Mouse (Mus musculus) midbrain, embryonic 14.5 days (tissue): ENCODE results near the gene Orm3. TPM values are rescaled to one million over a fixed set of nuclear protein-coding genes. Genes with fewer than 3 reads are reported as not detected.

Experiments
- ATAC-seq: fragments of 200-750 bp; cut with Nextera tagmentation; 2 replicates; pipeline ENCODE4 v1.8.0; 2017; ENCODE audit warnings: moderate number of reproducible peaks, moderate library complexity; ENCODE audit not compliant: low FRiP score, low TSS enrichment
- DNase-seq: peaks from one replicate; pipeline ENCODE4 v3.0.0-alpha.2; 2015
- H3K27ac ChIP-seq: fragments of 300-500 bp; sonication (generic); replicated peaks from 2 replicates; pipeline ENCODE4 v1.5.1; 2014; ENCODE audit warnings: mild to moderate bottlenecking, low read depth, low read length, moderate library complexity
- H3K27me3 ChIP-seq: fragments of 300-500 bp; sonication (generic); 2 replicates; pipeline ENCODE4 v1.6.1; 2014; ENCODE audit warnings: low read length, control low read depth, mixed read lengths; ENCODE audit not compliant: control insufficient read depth, insufficient read depth
- H3K36me3 ChIP-seq: fragments of 300-500 bp; sonication (generic); 2 replicates; pipeline ENCODE4 v1.6.1; 2014; ENCODE audit warnings: low read length, control low read depth; ENCODE audit not compliant: control insufficient read depth, insufficient read depth
- H3K4me1 ChIP-seq: fragments of 300-500 bp; sonication (generic); 2 replicates; pipeline ENCODE4 v1.6.1; 2014; ENCODE audit warnings: mild to moderate bottlenecking, antibody characterized with exemption, low read length, control low read depth; ENCODE audit not compliant: control insufficient read depth, insufficient read depth
- H3K4me2 ChIP-seq: fragments of 300-500 bp; sonication (generic); 2 replicates; pipeline ENCODE4 v1.6.1; 2014; ENCODE audit warnings: mild to moderate bottlenecking, low read length, moderate library complexity
- H3K4me3 ChIP-seq: fragments of 300-500 bp; sonication (generic); replicated peaks from 2 replicates; pipeline ENCODE4 v1.5.1; 2014; ENCODE audit warnings: low read depth, low read length
- H3K9ac ChIP-seq: fragments of 300-500 bp; sonication (generic); replicated peaks from 2 replicates; pipeline ENCODE4 v1.6.1; 2014; ENCODE audit warnings: mild to moderate bottlenecking, low read length, moderate library complexity
- H3K9me3 ChIP-seq: fragments of 300-500 bp; sonication (generic); 2 replicates; pipeline ENCODE4 v1.6.1; 2016; ENCODE audit warnings: low read length, control low read depth, mixed read lengths; ENCODE audit not compliant: control insufficient read depth
- WGBS: fragments of 180-500 bp; shearing (Covaris S2); extraction: QIAGEN DNeasy Blood & Tissue Kit; methylation state at CpG from one replicate; pipeline ENCODE4 v1.1.7; 2014; 5-methylcytosine and 5-hydroxymethylcytosine counted together
- polyA plus RNA-seq: library from polyadenylated mRNA; unstranded; fragments of >200 nt; fragmentation: Nextera tagmentation; extraction: Ambion mirVana; gene quantifications from 2 replicates; pipeline ENCODE4 v1.2.1, GENCODE M21; 2014

Gene Orm3
- polyA plus RNA-seq, 1 experiment from 2014 or later = not detected

DNA sequence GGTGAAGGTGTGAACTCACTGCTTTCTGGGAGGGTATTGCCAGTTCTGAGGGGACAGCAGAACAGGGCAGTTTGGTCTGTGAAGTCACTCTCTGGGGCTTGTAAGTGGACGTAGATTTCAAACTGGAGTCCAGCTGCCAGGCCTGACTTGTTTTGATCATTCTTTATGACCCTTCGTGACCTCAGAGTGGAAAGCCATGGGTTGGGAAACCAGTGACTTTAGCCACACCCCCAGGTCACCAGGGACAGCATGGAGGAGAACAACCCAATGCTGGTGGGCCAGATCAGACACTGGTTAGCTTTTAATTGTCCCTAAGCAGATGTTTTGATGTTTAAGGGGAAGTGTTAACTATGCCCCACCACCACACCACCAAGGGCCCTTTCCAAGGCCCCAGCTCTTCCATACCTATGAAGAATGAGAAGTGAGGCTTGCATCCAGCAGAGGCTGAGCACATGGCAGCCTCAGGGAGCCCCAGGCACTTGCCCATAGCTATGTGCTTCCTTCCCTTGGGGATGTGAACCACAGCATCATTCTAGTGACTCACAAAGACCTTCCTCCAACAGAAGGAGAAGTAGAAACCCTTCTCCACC is 1.1 kb downstream of the Orm3 start:
- Histone ChIP-seq H3K4me2 (no peak overlapping the region), H3K4me1 (no peaks in the 10 kb centered on the region), H3K27me3 (no peaks in the 10 kb centered on the region), H3K27ac (no peak overlapping the region), H3K4me3 (no peak overlapping the region), H3K9me3 (no peaks in the 10 kb centered on the region), H3K36me3 (no peaks in the 10 kb centered on the region), H3K9ac (no peak overlapping the region)
- no peak for DNase-seq
- no peak for ATAC-seq
- 64% methylated on average over 2 of the region's 2 CpGs for WGBS

DNA sequence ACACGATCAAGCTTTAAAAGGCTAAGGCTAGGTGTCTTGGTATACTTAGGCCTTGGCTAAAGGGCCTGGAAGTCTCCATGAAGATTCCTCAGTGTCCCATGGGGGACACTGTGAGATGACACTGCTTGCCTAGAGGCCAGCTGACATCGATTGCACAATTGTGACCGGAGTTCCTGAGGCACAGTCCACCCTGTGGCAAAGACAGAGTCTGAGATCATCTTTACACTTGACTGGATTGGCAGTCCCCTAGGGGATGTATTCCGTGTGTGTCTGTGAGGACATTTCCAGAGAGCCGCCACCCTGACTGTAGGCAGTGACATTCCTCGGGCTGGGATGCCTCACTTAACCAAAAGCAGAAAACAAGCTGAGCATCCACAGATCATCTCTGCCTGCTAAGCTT is 3.9 kb downstream of the Orm3 start:
- no peak for ATAC-seq
- Histone ChIP-seq H3K36me3 (no peaks in the 10 kb centered on the region), H3K27ac (no peak overlapping the region), H3K4me1 (no peaks in the 10 kb centered on the region), H3K9ac (no peak overlapping the region), H3K4me2 (no peak overlapping the region), H3K9me3 (no peaks in the 10 kb centered on the region), H3K4me3 (no peak overlapping the region), H3K27me3 (no peaks in the 10 kb centered on the region)
- no peak for DNase-seq
- 74% methylated on average over 6 of the region's 6 CpGs for WGBS

DNA sequence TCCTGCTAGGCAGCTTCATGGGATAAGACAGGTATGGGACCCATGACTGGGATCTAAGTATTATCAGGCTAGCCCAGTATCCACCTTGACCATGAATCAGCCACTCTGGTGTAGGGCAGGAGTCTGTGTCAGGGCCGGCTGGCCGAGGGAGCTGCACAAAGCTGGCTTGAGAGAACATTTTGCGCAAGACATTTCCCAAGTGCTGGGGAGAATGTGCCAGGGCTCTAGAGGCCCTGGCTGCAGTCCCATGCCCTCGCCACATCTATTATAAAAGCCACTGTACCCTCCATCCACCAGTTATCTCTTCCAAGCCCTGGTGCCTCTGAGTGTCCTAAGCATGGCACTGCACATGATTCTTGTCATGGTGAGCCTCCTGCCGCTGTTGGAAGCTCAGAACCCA is 6.2 kb downstream of the Orm3 start, which contains the start of gene Orm2:
Orm2 (plus strand) TSS at position 300 of the 400 bp plus-strand sequence.
- Histone ChIP-seq H3K27ac (no peak within 1 kb of the TSS), H3K9ac (no peak within 1 kb of the TSS), H3K9me3 (no peaks in the 10 kb centered on the region), H3K27me3 (no peaks in the 10 kb centered on the region), H3K36me3 (no peaks in the 10 kb centered on the region), H3K4me1 (no peaks in the 10 kb centered on the region), H3K4me2 (no peak within 1 kb of the TSS), H3K4me3 (no peak within 1 kb of the TSS)
- DNase-seq (no peak), ATAC-seq (no peak)
- 89% methylated on average over 5 of the region's 5 CpGs for WGBS

DNA sequence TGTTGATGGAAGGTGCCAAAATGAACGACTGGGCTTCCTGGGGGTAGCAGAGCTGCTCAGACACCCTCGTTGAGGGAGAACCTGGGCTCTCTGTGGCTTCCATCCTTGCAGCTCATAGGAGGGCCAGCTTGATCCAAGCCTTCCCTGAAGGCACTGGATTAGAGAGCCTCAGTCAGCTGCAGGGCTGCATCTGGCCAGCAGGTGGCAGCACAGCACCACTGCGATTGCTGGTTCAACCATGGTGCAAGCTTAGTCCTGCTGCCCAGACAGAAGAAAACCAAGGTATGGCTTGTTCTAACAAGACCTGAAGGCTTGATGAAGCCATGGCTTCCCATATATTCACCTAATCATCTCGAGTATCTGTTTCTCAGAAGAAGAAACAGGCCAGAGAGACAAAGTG is 12.6 kb downstream of the Orm3 start:
- DNase-seq (peak; percentile 86), ATAC-seq (peak; percentile 57; the same call in 1 of the 2 replicates)

DNA sequence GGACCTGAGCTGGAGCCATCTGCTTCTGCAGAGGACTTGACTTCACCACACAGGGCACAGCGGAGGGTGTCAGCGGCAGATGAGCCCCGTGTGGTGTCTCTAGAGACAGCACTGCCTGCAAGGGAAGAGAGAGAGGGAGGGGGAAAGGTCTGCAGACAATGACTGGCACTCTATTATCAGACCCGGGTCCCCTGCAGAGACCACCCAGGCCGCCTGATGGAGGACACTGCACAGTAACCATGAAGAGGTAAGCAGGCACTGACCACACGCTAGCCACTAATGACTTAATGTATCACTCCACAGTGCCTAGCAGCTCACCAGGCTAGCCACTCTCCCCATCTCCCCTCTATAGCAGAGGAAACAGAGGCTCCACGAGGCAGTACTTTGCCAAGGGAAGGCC is 14.9 kb downstream of the Orm3 start:
- H3K4me2 ChIP-seq = no peak overlapping the region
- no peak overlapping the region for H3K4me3 ChIP-seq
- H3K9ac ChIP-seq = no peak overlapping the region
- H3K36me3 ChIP-seq = peaks cover 30% of the 10 kb centered on the region; the same call in 1 of the 2 replicates
- H3K4me1 ChIP-seq = no peaks in the 10 kb centered on the region
- ATAC-seq (no peak), DNase-seq (no peak)
- 23% methylated on average over 7 of the region's 7 CpGs for WGBS
- H3K9me3 ChIP-seq = no peaks in the 10 kb centered on the region
- no peaks in the 10 kb centered on the region for H3K27me3 ChIP-seq
- no peak overlapping the region for H3K27ac ChIP-seq

More for the DNA sequence above, 12.6 kb downstream of the Orm3 start:
- H3K36me3 ChIP-seq = peaks cover 22% of the 10 kb centered on the region; the same call in 1 of the 2 replicates
- no peaks in the 10 kb centered on the region for H3K9me3 ChIP-seq
- 23% methylated on average over 4 of the region's 4 CpGs for WGBS
- H3K4me3 ChIP-seq = no peak overlapping the region
- H3K4me2 ChIP-seq = no peak overlapping the region
- H3K4me1 ChIP-seq = no peaks in the 10 kb centered on the region
- H3K27ac ChIP-seq = no peak overlapping the region
- H3K9ac ChIP-seq = no peak overlapping the region
- H3K27me3 ChIP-seq = no peaks in the 10 kb centered on the region

DNA sequence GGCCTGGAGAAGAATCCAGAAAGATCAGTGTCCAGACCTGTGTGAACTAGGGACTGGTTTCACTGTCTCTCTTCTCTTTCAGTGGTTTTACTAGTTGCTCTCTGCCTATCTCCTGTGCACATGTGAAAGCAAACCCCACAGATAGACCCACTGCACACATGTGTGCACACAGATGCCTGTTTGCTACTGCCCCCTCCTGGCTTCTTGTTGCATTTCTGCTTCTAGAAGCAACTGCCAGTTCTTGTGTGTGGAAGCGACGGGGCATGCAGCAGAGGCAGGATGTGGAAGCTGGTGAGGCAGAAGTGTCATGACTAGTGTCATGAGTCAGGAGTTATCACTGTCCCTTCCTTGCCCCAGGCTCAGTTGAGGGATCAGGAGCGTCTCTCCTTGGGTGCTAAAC is 15.9 kb downstream of the Orm3 start:
- ATAC-seq (no peak), DNase-seq (peak; percentile 65)
- WGBS = 64% methylated on average over 3 of the region's 3 CpGs
- Histone ChIP-seq H3K27ac (no peak overlapping the region), H3K4me1 (no peaks in the 10 kb centered on the region), H3K36me3 (peaks cover 36% of the 10 kb centered on the region), H3K9me3 (no peaks in the 10 kb centered on the region), H3K4me3 (no peak overlapping the region), H3K9ac (no peak overlapping the region), H3K4me2 (no peak overlapping the region), H3K27me3 (no peaks in the 10 kb centered on the region)

DNA sequence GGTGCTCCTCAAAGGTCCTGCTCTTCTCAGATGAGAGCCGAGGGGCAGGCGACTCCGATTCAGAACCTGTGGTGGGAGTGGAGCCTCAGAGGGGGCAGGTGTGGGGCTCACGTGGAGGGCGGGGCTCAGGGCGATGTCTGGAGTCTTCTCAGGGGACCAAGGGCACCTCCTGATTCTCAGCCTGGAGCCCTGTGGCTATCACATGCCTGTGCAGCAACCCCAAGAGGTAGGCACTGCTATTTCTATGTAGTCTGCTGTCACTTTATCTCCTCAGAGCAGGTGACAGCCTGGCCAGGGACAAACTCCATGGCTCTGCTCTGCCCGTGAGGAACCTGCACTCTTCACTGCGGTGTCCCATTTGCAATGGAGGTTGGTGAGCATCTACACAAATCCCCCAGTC is 17.4 kb downstream of the Orm3 start:
- Histone ChIP-seq H3K4me2 (no peak overlapping the region), H3K9me3 (no peaks in the 10 kb centered on the region), H3K27ac (no peak overlapping the region), H3K9ac (no peak overlapping the region), H3K4me1 (no peaks in the 10 kb centered on the region), H3K4me3 (no peak overlapping the region), H3K27me3 (no peaks in the 10 kb centered on the region), H3K36me3 (peaks cover 35% of the 10 kb centered on the region)
- DNase-seq = no peak
- 90% methylated on average over 8 of the region's 8 CpGs for WGBS
- ATAC-seq = no peak

DNA sequence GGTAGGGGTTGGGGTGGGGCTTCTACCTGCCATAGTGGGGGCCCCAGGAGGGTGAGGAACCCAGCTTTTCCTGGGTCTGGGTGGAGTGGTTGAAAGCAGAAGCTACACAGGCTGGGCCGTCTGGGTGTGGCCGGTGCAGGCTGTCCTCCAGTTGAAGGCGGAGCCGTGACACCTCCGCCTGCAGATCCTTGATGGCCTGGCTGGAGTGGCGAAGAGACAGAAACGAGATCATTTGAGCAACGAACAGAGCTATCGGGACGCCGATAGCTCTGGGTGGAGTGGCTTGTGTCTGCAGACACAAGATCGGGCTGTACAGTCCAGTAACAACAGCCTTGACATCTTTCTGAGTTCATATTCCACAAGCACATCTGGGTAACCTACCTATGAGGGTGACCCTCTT is 18.4 kb downstream of the Orm3 start:
- no peaks in the 10 kb centered on the region for H3K27me3 ChIP-seq
- no peak overlapping the region for H3K9ac ChIP-seq
- peaks cover 44% of the 10 kb centered on the region for H3K36me3 ChIP-seq
- 87% methylated on average over 12 of the region's 12 CpGs for WGBS
- H3K9me3 ChIP-seq = no peaks in the 10 kb centered on the region
- H3K4me3 ChIP-seq = no peak overlapping the region
- no peak for DNase-seq
- no peak for ATAC-seq
- no peak overlapping the region for H3K4me2 ChIP-seq
- H3K27ac ChIP-seq = no peak overlapping the region
- no peaks in the 10 kb centered on the region for H3K4me1 ChIP-seq

DNA sequence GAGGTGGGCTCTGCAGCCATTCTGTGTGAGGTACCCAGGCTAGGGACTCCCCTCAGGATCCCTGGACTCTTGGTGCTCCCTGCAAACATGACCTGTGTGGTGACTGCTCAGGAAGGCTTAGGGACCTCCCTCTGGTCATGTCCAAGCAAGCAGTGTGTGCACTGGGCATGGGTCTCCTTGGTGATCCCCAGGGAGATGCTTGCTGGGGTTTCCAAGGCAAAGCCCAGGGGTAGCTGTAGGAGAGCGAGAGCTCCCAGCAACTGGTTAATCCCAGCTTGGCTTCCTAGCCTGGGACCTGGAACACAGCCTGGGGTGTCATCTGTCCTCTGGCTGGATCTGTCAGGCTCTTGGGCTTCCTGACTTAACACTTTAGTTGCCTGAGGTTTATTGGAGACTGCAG is 19.4 kb downstream of the Orm3 start:
- no peak overlapping the region for H3K9ac ChIP-seq
- 68% methylated on average over 1 of the region's 1 CpGs for WGBS

More for the DNA sequence above, 19.4 kb downstream of the Orm3 start:
- H3K9me3 ChIP-seq = no peaks in the 10 kb centered on the region
- H3K4me1 ChIP-seq = no peaks in the 10 kb centered on the region
- H3K4me3 ChIP-seq = no peak overlapping the region
- H3K4me2 ChIP-seq = no peak overlapping the region
- H3K36me3 ChIP-seq = peaks cover 49% of the 10 kb centered on the region
- H3K27me3 ChIP-seq = no peaks in the 10 kb centered on the region
- ATAC-seq (no peak), DNase-seq (no peak)
- H3K27ac ChIP-seq = no peak overlapping the region
